Mouse (Mus musculus) myocyte (in vitro differentiated cells): Measurements from ENCODE around the gene Ing4.

Experiments
- CEBPB ChIP-seq: IDR thresholded peaks from 2 replicates; pipeline ENCODE4 v1.6.1; 2011; ENCODE audit warnings: mild to moderate bottlenecking, moderate library complexity; ENCODE audit not compliant: poor library complexity, insufficient read depth, severe bottlenecking
- E2F4 ChIP-seq: IDR thresholded peaks from one replicate; pipeline ENCODE4 v1.6.1; 2011; ENCODE audit warnings: mild to moderate bottlenecking, control low read depth, moderate library complexity; ENCODE audit not compliant: insufficient read depth
- MAX ChIP-seq: IDR thresholded peaks from one replicate; pipeline ENCODE4 v1.6.1; 2011; ENCODE audit warnings: low read depth, mild to moderate bottlenecking, control low read depth
- MYOD1 ChIP-seq, 3 experiments: IDR thresholded peaks; one replicate each; pipeline ENCODE4 v1.6.1; 2011; ENCODE audit warnings: control low read depth in 2 of 3, low read depth in 2 of 3, mild to moderate bottlenecking in 2 of 3, moderate library complexity in 1 of 3; ENCODE audit not compliant: insufficient read length in 2 of 3, control insufficient read depth in 1 of 3
- MYOG ChIP-seq, 3 experiments: IDR thresholded peaks; one replicate each; pipeline ENCODE4 v1.6.1; 2011; ENCODE audit warnings: control low read depth in 2 of 3, low read depth in 2 of 3, mild to moderate bottlenecking in 2 of 3; ENCODE audit not compliant: insufficient read length in 2 of 3, control insufficient read depth in 1 of 3, insufficient read depth in 1 of 3
- POLR2A ChIP-seq: IDR thresholded peaks from one replicate; pipeline ENCODE4 v1.6.1; 2011; ENCODE audit warnings: low read depth, mild to moderate bottlenecking, control low read depth, moderate library complexity; ENCODE audit not compliant: insufficient read length
- TCF12 ChIP-seq: IDR thresholded peaks from one replicate; pipeline ENCODE4 v1.6.1; 2011; ENCODE audit warnings: mild to moderate bottlenecking, control low read depth; ENCODE audit not compliant: poor library complexity, insufficient read depth, severe bottlenecking
- USF1 ChIP-seq: IDR thresholded peaks from one replicate; pipeline ENCODE4 v1.6.1; 2011; ENCODE audit warnings: low read depth, mild to moderate bottlenecking, control low read depth, moderate library complexity

DNA sequence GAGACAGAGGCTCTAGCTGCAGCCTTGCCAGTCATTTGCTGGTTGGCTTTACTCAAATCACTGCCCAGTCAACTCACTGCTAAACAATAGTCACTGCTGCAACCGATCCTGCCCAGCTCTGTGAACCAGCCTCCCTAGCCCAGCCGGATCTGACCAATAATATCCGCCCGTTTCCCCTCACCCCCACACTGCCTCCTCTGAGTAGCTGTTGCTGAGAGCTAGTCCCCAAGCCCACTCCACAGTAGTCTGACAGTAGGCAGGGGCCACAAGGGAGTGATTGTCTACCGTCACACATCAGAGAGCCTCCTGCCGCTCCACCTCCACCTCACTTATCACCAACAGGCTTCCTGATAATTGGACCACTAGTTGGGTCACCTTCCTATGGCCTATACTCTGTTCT lies 21.9 kb downstream of the Ing4 start:
- TF ChIP-seq POLR2A (no peak), CEBPB (no peak), TCF12 (no peak), E2F4 (no peak), MYOD1 (IDR thresholded peaks at IDR 0.05; ENCODE audit: control insufficient read depth in 1 of 3, insufficient read length in 2 of 3, low read depth in 2 of 3) (no peak), USF1 (no peak), MYOG (IDR thresholded peaks at IDR 0.05; ENCODE audit: control insufficient read depth in 1 of 3, insufficient read depth in 1 of 3, insufficient read length in 2 of 3, low read depth in 2 of 3) (no peak), MAX (no peak)
